Mouse (Mus musculus) testis, adult 2 months (tissue): ENCODE results near the gene Dlgap3.

Experiments used
- CTCF ChIP-seq: fragments of 200-500 bp; IDR thresholded peaks from 2 replicates; pipeline ENCODE4 v1.5.1; 2012; ENCODE audit warnings: low read depth, mild to moderate bottlenecking, inconsistent platforms, low read length, moderate library complexity; ENCODE audit not compliant: control insufficient read depth, insufficient read depth, insufficient replicate concordance
- POLR2A ChIP-seq: fragments of 200-500 bp; IDR thresholded peaks from 2 replicates; pipeline ENCODE4 v1.6.1; 2012; ENCODE audit warnings: low read depth, mild to moderate bottlenecking, inconsistent platforms, low read length, moderate library complexity; ENCODE audit not compliant: control insufficient read depth

DNA sequence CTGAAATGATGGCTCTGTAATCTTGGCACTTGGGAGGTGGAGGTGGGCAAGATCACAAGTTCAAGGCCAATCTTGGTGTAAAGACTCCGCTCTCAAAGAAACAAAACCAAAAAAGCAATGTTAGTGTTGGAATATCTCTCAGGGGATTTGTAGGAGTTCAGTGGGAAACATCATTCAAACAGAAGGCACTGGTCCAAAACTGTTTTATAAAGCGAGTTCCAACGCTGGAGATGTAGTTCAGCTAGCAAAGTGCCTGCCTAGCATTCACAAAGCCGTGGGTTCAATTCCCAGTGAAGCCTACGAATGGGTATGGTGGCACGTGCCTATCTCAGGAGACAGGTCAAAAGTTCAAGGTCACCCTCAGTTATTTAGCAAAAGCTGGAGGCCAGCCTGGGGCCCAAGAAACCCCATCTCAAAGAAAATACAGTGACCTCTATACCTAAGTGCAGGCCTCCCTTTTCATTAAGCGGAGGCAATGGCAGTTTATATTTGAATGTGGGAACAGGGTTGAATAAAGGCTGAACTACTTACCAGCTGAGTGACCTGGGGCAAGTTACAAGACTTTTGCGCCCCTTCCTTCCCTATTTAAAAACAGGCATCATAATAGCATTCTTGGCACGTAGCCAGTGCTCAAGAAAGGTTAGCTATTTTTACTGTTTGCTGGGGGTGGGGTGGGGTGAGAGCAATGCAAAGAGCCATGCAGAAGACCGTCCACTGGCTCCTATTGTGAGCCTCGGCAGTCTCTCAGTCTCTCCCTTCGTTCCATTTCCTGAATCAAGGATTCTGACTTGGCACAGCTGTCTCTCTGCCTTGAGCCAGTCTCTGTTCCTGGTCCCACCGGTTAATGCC lies 32.0 kb downstream of the Dlgap3 start:
- TF ChIP-seq CTCF, result no peak
- no peak for TF ChIP-seq POLR2A
